Mouse (Mus musculus): ENCODE results near the gene Ubqln3. TPM values are rescaled to one million over a fixed set of nuclear protein-coding genes. Genes with fewer than 3 reads are reported as not detected.

Ubqln3 gene
- total and polyA plus RNA-seq, 3 experiments = not detected

DNA sequence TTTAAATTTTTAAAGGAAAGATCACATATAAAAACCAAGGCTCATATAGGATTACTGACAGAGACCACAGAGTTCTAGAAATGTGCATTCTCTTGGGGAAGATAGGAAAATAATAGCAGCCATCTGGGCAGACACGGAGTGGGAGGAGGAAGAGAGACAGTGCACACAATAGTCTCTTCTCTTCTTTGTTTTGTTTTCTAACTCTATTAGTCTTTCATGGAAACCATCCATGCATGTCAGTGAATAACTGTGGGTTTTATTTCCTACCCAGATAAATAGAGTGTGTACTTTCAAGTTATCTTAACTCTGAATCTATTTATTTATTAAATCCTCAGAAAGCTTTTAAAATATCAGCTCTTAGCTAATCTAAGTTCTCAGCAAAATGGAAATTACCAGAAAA is 32.0 kb upstream of the Ubqln3 start:
- Histone ChIP-seq H3K4me1 (ENCODE audit: control insufficient read depth in 1 of 2, insufficient read depth in 2 of 2) (peaks cover 0 to 2% of the 10 kb centered on the region in 2 experiments; a peak in 1 of 4 replicates), H3K4me2 (ENCODE audit: insufficient read depth, low read depth, poor library complexity, severe bottlenecking) (no peak overlapping the region), H3K27me3 (replicated peaks) (no peaks in the 10 kb centered on the region), H3K9ac (ENCODE audit: insufficient read depth, low read depth) (no peak overlapping the region), H3K4me3 (replicated peaks in 1 of 3; ENCODE audit: low read depth in 2 of 3, low read length in 2 of 3, poor library complexity in 1 of 3) (no peak overlapping the region), H3K9me3 (replicated peaks; ENCODE audit: low read length) (no peaks in the 10 kb centered on the region), H3K79me2 (replicated peaks; ENCODE audit: control insufficient read depth, extremely low read depth, insufficient read depth, poor library complexity, severe bottlenecking) (no peaks in the 10 kb centered on the region), H3K27ac (ENCODE audit: insufficient read depth, low read depth) (no peak overlapping the region), H3K36me3 (replicated peaks in 1 of 2; ENCODE audit: control insufficient read depth in 1 of 2, insufficient read depth in 1 of 2, low read length in 1 of 2) (no peaks in the 10 kb centered on the region)
- TF ChIP-seq RAD21 (IDR thresholded peaks at IDR 0.05; ENCODE audit: low read depth, low read length) (no peak), NRF1 (IDR thresholded peaks at IDR 0.05; ENCODE audit: low read depth, low read length) (no peak), GABPA (IDR thresholded peaks at IDR 0.05; ENCODE audit: insufficient replicate concordance, low read depth, low read length) (no peak), KAT2A (IDR thresholded peaks at IDR 0.05; ENCODE audit: insufficient replicate concordance, low read length) (no peak), ZNF384 (IDR thresholded peaks at IDR 0.05; ENCODE audit: low read depth, low read length) (no peak), SIN3A (IDR thresholded peaks at IDR 0.05; ENCODE audit: low read length) (no peak), MYC (IDR thresholded peaks at IDR 0.05; ENCODE audit: low read depth, low read length) (no peak), MEF2A (IDR thresholded peaks at IDR 0.05; ENCODE audit: borderline replicate concordance, low read depth, low read length) (no peak), MAX (IDR thresholded peaks at IDR 0.05; ENCODE audit: low read length) (no peak), RCOR1 (conservative IDR thresholded peaks at IDR 0.05; ENCODE audit: low read depth, low read length) (no peak), MAFK (IDR thresholded peaks at IDR 0.05; ENCODE audit: insufficient replicate concordance, low read length) (no peak), MAZ (IDR thresholded peaks at IDR 0.05; ENCODE audit: low read depth, low read length) (no peak), HCFC1 (IDR thresholded peaks at IDR 0.05; ENCODE audit: low read depth, low read length) (no peak), ETS1 (conservative IDR thresholded peaks at IDR 0.05; ENCODE audit: low read depth, low read length) (no peak), SMC3 (IDR thresholded peaks at IDR 0.05; ENCODE audit: low read depth, low read length) (no peak), TBP (conservative IDR thresholded peaks at IDR 0.05; ENCODE audit: low read depth, low read length) (no peak)
- in situ Hi-C loops (cut with MboI; ENCODE audit: low pct_ligation_motif_present, low pct_unique_long_range_greater_than_20kb, low sequenced_read_pairs) (loop anchor here (25.0 kb wide), 1 partner anchor 463 kb away; the partner anchor contains the start of gene Olfr243), dilution Hi-C loops (cut with MboI; ENCODE audit: extremely low pct_ligation_motif_present, extremely low pct_unique_long_range_greater_than_20kb, low sequenced_read_pairs) (no loop called here)
- DNase-seq (ENCODE audit: extremely low read depth) = no peak

DNA sequence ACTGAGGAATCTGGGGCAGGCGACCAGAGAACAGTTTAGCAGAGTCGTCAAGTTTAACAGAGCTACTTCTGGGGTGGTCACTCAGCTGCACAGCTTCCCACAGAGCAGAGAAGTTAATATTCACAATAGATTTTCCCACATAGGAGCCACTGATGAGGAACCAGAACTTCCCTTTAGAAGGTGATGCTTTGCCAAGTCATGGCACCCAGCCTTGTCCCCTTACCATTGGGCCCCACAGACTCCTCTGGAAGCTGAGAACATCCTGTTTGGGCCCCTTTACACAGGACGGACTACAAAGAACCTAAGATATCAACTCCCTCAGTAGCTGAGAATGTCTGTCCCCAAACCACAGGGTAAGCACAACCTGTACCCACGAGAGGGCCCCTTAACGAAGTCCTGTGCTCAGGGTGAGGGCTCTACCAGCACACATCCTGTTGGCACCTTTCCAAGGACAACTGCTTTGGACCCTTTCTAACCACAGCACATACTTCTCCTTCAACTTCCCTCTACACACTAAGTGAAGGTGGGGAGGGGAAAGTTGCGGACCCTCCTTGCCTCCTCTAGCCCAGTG is 26.6 kb upstream of the Ubqln3 start:
- H3K27ac ChIP-seq (ENCODE audit: insufficient read depth, low read depth) = no peak overlapping the region
- no peaks in the 10 kb centered on the region for H3K9me3 ChIP-seq (replicated peaks; ENCODE audit: low read length)
- H3K79me2 ChIP-seq (replicated peaks; ENCODE audit: control insufficient read depth, extremely low read depth, insufficient read depth, poor library complexity, severe bottlenecking) = no peaks in the 10 kb centered on the region
- H3K27me3 ChIP-seq (replicated peaks) = no peaks in the 10 kb centered on the region
- TF ChIP-seq CHD2 (IDR thresholded peaks at IDR 0.05; ENCODE audit: low read length) = no peak
- no peak for TF ChIP-seq HCFC1 (IDR thresholded peaks at IDR 0.05; ENCODE audit: low read depth, low read length)
- no peak for TF ChIP-seq ZC3H11A (IDR thresholded peaks at IDR 0.05; ENCODE audit: low read depth, low read length)
- TF ChIP-seq POLR2A (IDR thresholded peaks at IDR 0.05; ENCODE audit: low read depth, low read length) = no peak
- no peak for TF ChIP-seq MEF2A (IDR thresholded peaks at IDR 0.05; ENCODE audit: borderline replicate concordance, low read depth, low read length)
- no peak for TF ChIP-seq ZNF384 (IDR thresholded peaks at IDR 0.05; ENCODE audit: low read depth, low read length)
- TF ChIP-seq JUN (IDR thresholded peaks at IDR 0.05; ENCODE audit: insufficient read depth, low read depth, low read length) = no peak
- TF ChIP-seq JUND (conservative IDR thresholded peaks at IDR 0.05; ENCODE audit: low read depth, low read length) = no peak
- no peak for TF ChIP-seq BHLHE40 (IDR thresholded peaks at IDR 0.05; ENCODE audit: low read depth, low read length)
- no peak for TF ChIP-seq ZMIZ1 (IDR thresholded peaks at IDR 0.05; ENCODE audit: low read depth, low read length)
- no peak for TF ChIP-seq USF2 (conservative IDR thresholded peaks at IDR 0.05; ENCODE audit: low read depth, low read length)
- no peak for TF ChIP-seq KAT2A (IDR thresholded peaks at IDR 0.05; ENCODE audit: insufficient replicate concordance, low read length)
- TF ChIP-seq CTCF (conservative IDR thresholded peaks at IDR 0.05 in 1 of 2, IDR thresholded peaks at IDR 0.05 in 1 of 2; ENCODE audit: low read depth in 2 of 2, low read length in 2 of 2) = no peak
- no peak for TF ChIP-seq TCF12 (IDR thresholded peaks at IDR 0.05; ENCODE audit: low read depth, low read length)
- TF ChIP-seq MXI1 (IDR thresholded peaks at IDR 0.05; ENCODE audit: low read depth, low read length) = no peak
- no peak for TF ChIP-seq ETS1 (conservative IDR thresholded peaks at IDR 0.05; ENCODE audit: low read depth, low read length)
- TF ChIP-seq GABPA (IDR thresholded peaks at IDR 0.05; ENCODE audit: insufficient replicate concordance, low read depth, low read length) = no peak
- no peak for TF ChIP-seq RCOR1 (conservative IDR thresholded peaks at IDR 0.05; ENCODE audit: low read depth, low read length)
- TF ChIP-seq SIN3A (IDR thresholded peaks at IDR 0.05; ENCODE audit: low read length) = no peak
- H3K4me2 ChIP-seq (ENCODE audit: insufficient read depth, low read depth, poor library complexity, severe bottlenecking) = no peak overlapping the region
- H3K4me1 ChIP-seq (ENCODE audit: control insufficient read depth in 1 of 2, insufficient read depth in 2 of 2) = peaks cover 2 to 6% of the 10 kb centered on the region in 2 experiments; a peak in 2 of 4 replicates
- H3K9ac ChIP-seq (ENCODE audit: insufficient read depth, low read depth) = no peak overlapping the region
- DNase-seq (ENCODE audit: extremely low read depth) = no peak
- in situ Hi-C loops (cut with MboI; ENCODE audit: low pct_ligation_motif_present, low pct_unique_long_range_greater_than_20kb, low sequenced_read_pairs) = no loop called here
- H3K36me3 ChIP-seq (replicated peaks in 1 of 2; ENCODE audit: control insufficient read depth in 1 of 2, insufficient read depth in 1 of 2, low read length in 1 of 2) = no peaks in the 10 kb centered on the region
- dilution Hi-C loops (cut with MboI; ENCODE audit: extremely low pct_ligation_motif_present, extremely low pct_unique_long_range_greater_than_20kb, low sequenced_read_pairs) = no loop called here
- H3K4me3 ChIP-seq (replicated peaks in 1 of 3; ENCODE audit: low read depth in 2 of 3, low read length in 2 of 3, poor library complexity in 1 of 3) = no peak overlapping the region
